Mouse (Mus musculus) neural tube, embryonic 14.5 days (tissue): ENCODE measurements at regions not wholly inside any gene's neighbourhood (a gene's known extent, or its start where the extent isn't known, plus 50 kb on each side); places are given as distances from the start of the nearest gene placed in this dataset.

Source experiments
- ATAC-seq: fragments of 200-750 bp; cut with Nextera tagmentation; 2 replicates; pipeline ENCODE4 v1.8.0; 2017; ENCODE audit warnings: low read depth, mild to moderate bottlenecking, moderate TSS enrichment, moderate library complexity
- H3K27ac ChIP-seq: fragments of 300-500 bp; sonication (generic); 2 replicates; pipeline ENCODE4 v1.5.1; 2014; ENCODE audit warnings: low read depth, mild to moderate bottlenecking, control low read depth, low read length, moderate library complexity, mixed read lengths
- H3K27me3 ChIP-seq: fragments of 300-500 bp; sonication (generic); 2 replicates; pipeline ENCODE4 v1.6.1; 2014; ENCODE audit warnings: low read length; ENCODE audit not compliant: control insufficient read depth, insufficient read depth
- H3K36me3 ChIP-seq: fragments of 300-500 bp; sonication (generic); 2 replicates; pipeline ENCODE4 v1.6.1; 2014; ENCODE audit warnings: low read length, mixed read lengths; ENCODE audit not compliant: control insufficient read depth, insufficient read depth
- H3K4me1 ChIP-seq: fragments of 300-500 bp; sonication (generic); 2 replicates; pipeline ENCODE4 v1.6.1; 2014; ENCODE audit warnings: low read length; ENCODE audit not compliant: control insufficient read depth, insufficient read depth
- H3K4me2 ChIP-seq: fragments of 300-500 bp; sonication (generic); 2 replicates; pipeline ENCODE4 v1.6.1; 2014; ENCODE audit warnings: mild to moderate bottlenecking, low read depth, low read length, control low read depth
- H3K4me3 ChIP-seq: fragments of 300-500 bp; sonication (generic); 2 replicates; pipeline ENCODE4 v1.5.1; 2014; ENCODE audit warnings: low read depth, low read length, control low read depth, mixed read lengths
- H3K9ac ChIP-seq: fragments of 300-500 bp; sonication (generic); replicated peaks from 2 replicates; pipeline ENCODE4 v1.6.1; 2014; ENCODE audit warnings: low read depth, mild to moderate bottlenecking, control low read depth, low read length, mixed read lengths
- H3K9me3 ChIP-seq: fragments of 300-500 bp; sonication (generic); 2 replicates; pipeline ENCODE4 v1.6.1; 2016; ENCODE audit warnings: low read length; ENCODE audit not compliant: control insufficient read depth
- WGBS: fragments of 180-500 bp; shearing (Covaris S2); extraction: QIAGEN DNeasy Blood & Tissue Kit; methylation state at CpG from one replicate; pipeline ENCODE4 v1.1.7; 2014; 5-methylcytosine and 5-hydroxymethylcytosine counted together

DNA sequence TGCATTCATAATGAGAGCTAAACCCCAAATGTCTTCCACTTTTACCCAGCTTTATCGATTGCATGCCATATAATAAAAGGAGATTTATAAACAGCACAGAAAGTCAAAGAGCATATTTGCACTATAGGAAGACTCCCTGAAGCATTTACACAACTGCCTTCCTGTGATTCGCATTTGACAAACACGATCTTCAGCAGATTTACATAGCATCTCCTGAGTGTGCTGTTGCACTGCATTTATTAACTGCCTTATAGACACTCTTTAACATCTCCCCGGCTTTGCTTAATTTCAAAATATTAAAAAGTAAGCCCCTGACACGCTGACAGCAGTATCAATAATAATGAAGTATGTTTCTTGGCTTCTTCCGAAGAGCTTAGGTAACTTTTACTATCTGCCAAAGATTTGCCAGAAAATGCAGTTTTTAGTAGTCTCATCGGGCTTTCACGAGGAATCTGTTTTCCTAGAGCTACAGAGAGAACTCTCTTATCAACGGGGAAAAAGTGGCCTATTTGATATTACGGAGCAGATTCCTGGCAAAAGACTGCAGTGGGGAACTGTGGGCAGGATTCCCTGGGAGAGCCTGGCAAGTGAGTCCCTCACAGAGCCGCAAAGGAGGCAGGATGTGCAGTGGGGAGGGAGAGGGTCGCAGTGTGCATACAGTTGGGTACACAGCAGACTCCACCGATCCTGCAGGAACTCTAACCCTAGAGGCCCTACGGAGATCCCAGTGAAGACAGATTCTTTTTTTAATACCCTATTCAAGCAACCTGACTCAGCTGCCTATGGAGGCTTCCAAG, 103.6 kb upstream of the 2610001J05Rik start:
- peak; percentile 51; the same call in 1 of the 2 replicates for ATAC-seq
- H3K36me3 ChIP-seq, result no peaks in the 10 kb centered on the region
- H3K9me3 ChIP-seq, result 0 out of 2 replicates have a peak, but pooled peaks cover 2% of the 10 kb centered on the region
- H3K27me3 ChIP-seq, result no peaks in the 10 kb centered on the region
- 69% methylated on average over 14 of the region's 14 CpGs for WGBS
- H3K9ac ChIP-seq, result no peak overlapping the region
- H3K4me2 ChIP-seq, result no peak overlapping the region
- no peak overlapping the region for H3K4me3 ChIP-seq
- H3K27ac ChIP-seq, result no peak overlapping the region
- no peaks in the 10 kb centered on the region for H3K4me1 ChIP-seq

DNA sequence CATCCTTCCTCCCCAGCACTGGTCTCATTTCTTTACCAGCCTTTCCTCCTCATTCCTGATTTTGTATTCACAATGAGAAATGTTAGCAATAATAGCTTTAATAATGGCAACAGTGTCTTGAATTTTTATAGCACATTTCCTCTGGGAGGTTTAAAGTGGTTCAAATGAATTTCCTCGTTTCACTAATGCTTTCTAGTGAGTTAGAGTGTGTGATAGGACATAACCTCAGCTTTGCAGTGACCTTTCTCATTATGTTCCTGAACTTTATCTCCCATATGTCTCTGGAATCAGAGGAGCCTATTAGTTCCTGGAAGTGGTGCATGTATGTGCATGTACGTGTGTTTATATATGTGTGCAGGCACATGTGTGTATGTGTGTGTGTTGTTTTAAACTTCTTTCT, 93.2 kb upstream of the 2610001J05Rik start:
- Histone ChIP-seq H3K27ac (no peak overlapping the region), H3K27me3 (no peaks in the 10 kb centered on the region), H3K9me3 (no peaks in the 10 kb centered on the region), H3K36me3 (no peaks in the 10 kb centered on the region), H3K4me2 (no peak overlapping the region), H3K4me3 (no peak overlapping the region), H3K4me1 (peaks cover 3% of the 10 kb centered on the region; the same call in 1 of the 2 replicates), H3K9ac (no peak overlapping the region)
- peak; percentile 73 for ATAC-seq
- 23% methylated on average over 2 of the region's 2 CpGs for WGBS

DNA sequence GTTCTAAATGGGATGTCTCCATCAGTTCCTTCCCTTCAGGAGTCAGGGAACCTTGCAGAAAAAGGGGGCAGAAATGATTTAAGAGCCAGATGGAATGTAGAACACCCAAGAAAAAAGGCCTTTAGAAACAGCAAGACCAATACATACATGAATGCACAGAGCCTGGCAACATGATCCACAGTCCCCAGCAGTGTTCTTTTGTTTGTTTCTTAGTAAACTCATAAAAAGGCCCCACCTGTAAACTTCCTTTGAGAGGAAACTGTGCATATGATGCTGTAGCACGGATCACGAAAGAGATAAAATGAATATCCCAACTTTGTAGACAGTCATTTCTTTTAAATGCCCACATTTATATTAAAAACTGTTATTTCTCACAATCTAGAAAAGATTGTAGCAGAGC, 92.7 kb upstream of the 2610001J05Rik start:
- no peaks in the 10 kb centered on the region for H3K9me3 ChIP-seq
- H3K36me3 ChIP-seq, result no peaks in the 10 kb centered on the region
- peak; percentile 60; the same call in 1 of the 2 replicates for ATAC-seq
- 13% methylated on average over 2 of the region's 2 CpGs for WGBS
- peaks cover 3% of the 10 kb centered on the region; the same call in 1 of the 2 replicates for H3K4me1 ChIP-seq
- H3K4me2 ChIP-seq, result no peak overlapping the region
- H3K27me3 ChIP-seq, result no peaks in the 10 kb centered on the region
- H3K9ac ChIP-seq, result no peak overlapping the region
- H3K27ac ChIP-seq, result no peak overlapping the region
- no peak overlapping the region for H3K4me3 ChIP-seq

DNA sequence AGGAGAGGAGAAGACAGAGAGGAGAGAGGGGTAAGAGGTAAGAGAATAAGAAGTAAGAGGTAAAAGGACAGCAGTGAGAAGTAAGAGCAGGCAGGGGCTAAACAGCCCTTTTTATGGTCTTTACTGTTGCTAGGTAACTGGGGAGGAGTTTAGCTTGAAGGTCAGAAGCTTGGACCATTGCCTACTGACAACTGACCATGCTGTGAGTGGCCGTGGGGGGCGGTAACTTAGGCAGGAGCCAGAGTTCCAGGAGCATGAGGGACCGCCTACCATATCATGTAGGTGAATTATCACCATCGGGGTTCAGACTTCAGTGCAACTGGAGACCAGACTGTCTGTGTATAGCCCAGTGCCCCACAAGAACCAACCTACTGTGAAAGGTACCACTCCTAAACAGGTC, 78.3 kb upstream of the 2610001J05Rik start:
- Histone ChIP-seq H3K9me3 (no peaks in the 10 kb centered on the region), H3K9ac (no peak overlapping the region), H3K36me3 (no peaks in the 10 kb centered on the region), H3K4me1 (no peaks in the 10 kb centered on the region), H3K4me2 (no peak overlapping the region), H3K27ac (no peak overlapping the region), H3K4me3 (no peak overlapping the region), H3K27me3 (no peaks in the 10 kb centered on the region)
- no peak for ATAC-seq
- WGBS, result 67% methylated on average over 4 of the region's 4 CpGs

DNA sequence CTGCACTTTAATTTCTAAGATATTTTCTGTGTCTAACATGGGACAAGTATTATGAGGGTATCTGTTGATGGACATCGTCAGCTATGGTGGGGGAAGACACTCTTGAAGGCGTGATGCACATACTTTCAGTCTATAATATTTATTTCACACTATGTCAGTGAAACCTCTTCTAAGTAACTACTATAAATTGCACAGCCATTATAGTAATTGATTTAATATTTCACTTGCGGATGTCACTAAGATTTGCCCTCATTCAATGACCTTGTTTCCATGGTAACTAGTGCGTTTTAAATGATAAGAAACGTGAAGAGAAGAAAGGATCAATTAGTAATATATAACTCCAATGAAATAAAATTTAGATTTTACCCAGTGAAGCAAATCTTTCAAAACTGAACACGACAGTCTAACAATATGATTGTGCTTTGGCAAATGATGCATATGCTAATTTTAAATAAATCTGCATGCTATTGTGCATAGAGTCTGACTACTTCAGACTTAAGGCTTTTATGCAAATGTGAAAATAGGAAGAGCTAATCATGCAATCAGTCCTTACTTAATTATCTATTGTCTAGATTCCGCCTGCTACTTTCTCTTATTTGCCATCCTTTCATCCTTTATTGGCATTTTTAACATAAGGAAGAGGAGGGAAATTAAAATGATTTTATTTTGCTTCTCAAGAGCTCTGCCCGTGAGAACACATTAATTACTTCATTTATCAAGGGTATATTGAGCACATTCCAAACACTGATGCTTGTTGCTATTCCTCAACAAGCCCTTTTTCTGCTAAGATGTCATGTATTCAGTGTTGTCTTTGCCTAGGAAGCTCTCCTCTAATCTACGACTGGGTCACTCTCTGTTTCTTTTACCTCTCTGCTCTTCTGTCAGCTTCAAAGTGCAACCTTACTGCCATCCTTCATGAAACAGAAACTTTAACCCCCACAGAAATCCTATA, 49.8 kb upstream of the 2610001J05Rik start:
- Histone ChIP-seq H3K4me2 (no peak overlapping the region), H3K9ac (no peak overlapping the region), H3K27me3 (no peaks in the 10 kb centered on the region), H3K36me3 (no peaks in the 10 kb centered on the region), H3K27ac (no peak overlapping the region), H3K9me3 (no peaks in the 10 kb centered on the region), H3K4me3 (no peak overlapping the region), H3K4me1 (no peaks in the 10 kb centered on the region)
- WGBS, result 63% methylated on average over 9 of the region's 9 CpGs
- peak; percentile 46 for ATAC-seq
